Mouse (Mus musculus) neutrophil, adult 5-6 weeks (primary cell): ENCODE measurements around the gene Fa2h. TPM values are rescaled to one million over a fixed set of nuclear protein-coding genes. Genes with fewer than 3 reads are reported as not detected.
"Not testable (repeated sequence)": the region's sequence is repeated elsewhere in the genome, so short reads cannot be mapped to it uniquely, and the experiment has no call there.

ENCODE experiments used
- ATAC-seq: fragments of 151-379, 151-347 bp; 2 replicates; pipeline ENCODE4 v1.8.0; 2017; ENCODE audit warnings: mild to moderate bottlenecking, moderate TSS enrichment; ENCODE audit not compliant: insufficient number of reproducible peaks, poor library complexity, low FRiP score, severe bottlenecking; ENCODE audit errors: extremely low read depth
- total RNA-seq: library from RNA; stranded (forward); fragments of 200-1000 nt; gene quantifications from 2 replicates; pipeline ENCODE4 v1.2.3, GENCODE M21; 2017

Gene Fa2h
- total RNA-seq, 1 experiment from 2014 or later, result not detected

GRCm38 (mm10) chr8:111304359-111304758, 89.3 kb downstream of the Fa2h start:
- no peak for ATAC-seq

- not testable (repeated sequence) for ATAC-seq
These were observed 90.4 kb downstream of the Fa2h start for GRCm38 (mm10) chr8:111303076-111303803.

GRCm38 (mm10) chr8:111300597-111301546, 92.8 kb downstream of the Fa2h start:
- ATAC-seq, result no peak

- peak; percentile 99 for ATAC-seq
These were observed 93.6 kb downstream of the Fa2h start, which contains the start of gene Rfwd3 for GRCm38 (mm10) chr8:111299821-111300568. Rfwd3 (minus strand) TSS chr8:111300222.

DNA sequence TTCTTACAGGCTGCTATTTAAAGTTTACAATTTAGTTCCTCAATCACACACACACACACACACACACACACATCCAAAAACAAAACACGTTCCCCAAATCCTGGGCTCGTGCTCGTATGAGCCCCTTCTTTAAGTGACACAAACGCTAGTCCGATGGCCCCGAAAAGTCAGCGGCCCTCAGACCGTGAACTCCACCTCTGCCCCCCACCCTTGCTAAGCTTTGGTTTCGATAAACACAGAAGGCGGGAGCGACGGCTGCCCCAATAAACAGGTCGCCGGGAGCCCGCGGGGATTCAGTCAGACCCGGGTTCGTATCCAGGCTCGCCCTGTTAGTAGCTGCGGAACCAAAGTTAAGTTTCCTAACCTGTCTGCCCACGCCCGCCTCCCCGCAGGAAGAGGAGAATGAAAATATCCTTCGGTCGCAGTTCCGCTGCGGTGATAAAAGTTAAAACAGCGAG, 94.2 kb downstream of the Fa2h start:
- peak; percentile 16; the same call in 1 of the 2 replicates for ATAC-seq

GRCm38 (mm10) chr8:111298011-111298410, 95.6 kb downstream of the Fa2h start:
- no peak for ATAC-seq

Other genes starting within 250 kb of the Fa2h start
- gene Glg1, start 134.6 kb downstream of the Fa2h start, total RNA-seq, result 51.2 and 67.6 TPM in 2 replicates
- 24.4 and 29.1 TPM in 2 replicates for gene Rfwd3, start 93.6 kb downstream of the Fa2h start, total RNA-seq
- gene Mlkl, start 55.6 kb downstream of the Fa2h start, total RNA-seq, result 2.5 and 2.7 TPM in 2 replicates
- gene Wdr59, start 128.3 kb upstream of the Fa2h start, total RNA-seq, result 5.2 and 6.6 TPM in 2 replicates
- gene Znrf1, start 142.3 kb upstream of the Fa2h start, total RNA-seq, result 83.2 and 95.6 TPM in 2 replicates
- gene Ldhd, start 236.6 kb upstream of the Fa2h start, total RNA-seq, result 0.74 TPM in 1 of 2 replicates, not detected in the other
- gene Zfp1, start 249.6 kb upstream of the Fa2h start, total RNA-seq, result 26.1 and 27.6 TPM in 2 replicates